Mouse (Mus musculus) cerebellum, adult 18-20 months (tissue): Measurements from ENCODE around the gene Gm10719.
A peak's percentile ranks its signal among the peaks of the same experiment; 100 is the strongest.
"Not testable (repeated sequence)": the region's sequence is repeated elsewhere in the genome, so short reads cannot be mapped to it uniquely, and the experiment has no call there.

Experiments used
- DNase-seq, 2 experiments: peaks; one replicate each; pipeline ENCODE4 v3.0.0; 2021

Gene Gm10719

DNA sequence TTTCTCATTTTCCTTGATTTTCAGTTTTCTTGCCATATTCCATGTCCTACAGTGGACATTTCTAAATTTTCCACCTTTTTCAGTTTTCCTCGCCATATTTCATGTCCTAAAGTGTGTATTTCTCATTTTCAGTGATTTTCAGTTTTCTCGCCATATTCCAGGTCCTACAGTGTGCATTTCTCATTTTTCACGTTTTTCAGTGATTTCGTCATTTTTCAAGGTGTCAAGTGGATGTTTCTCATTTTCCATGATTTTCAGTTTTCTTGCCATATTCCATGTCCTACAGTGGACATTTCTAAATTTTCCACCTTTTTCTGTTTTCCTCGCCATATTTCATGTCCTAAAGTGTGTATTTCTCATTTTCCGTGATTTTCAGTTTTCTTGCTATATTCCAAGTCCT lies 8.4 kb downstream of the Gm10719 start:
- peak; percentile 13 to 54 for DNase-seq

- DNase-seq = not testable (repeated sequence)
Measured at GRCm38 (mm10) chr9:3026136-3026535, 8.9 kb downstream of the Gm10719 start.

GRCm38 (mm10) chr9:3026741-3027140 lies 9.5 kb downstream of the Gm10719 start:
- not testable (repeated sequence) for DNase-seq

- not testable (repeated sequence) for DNase-seq
Measured at GRCm38 (mm10) chr9:3027200-3027599, 10.0 kb downstream of the Gm10719 start.

DNA sequence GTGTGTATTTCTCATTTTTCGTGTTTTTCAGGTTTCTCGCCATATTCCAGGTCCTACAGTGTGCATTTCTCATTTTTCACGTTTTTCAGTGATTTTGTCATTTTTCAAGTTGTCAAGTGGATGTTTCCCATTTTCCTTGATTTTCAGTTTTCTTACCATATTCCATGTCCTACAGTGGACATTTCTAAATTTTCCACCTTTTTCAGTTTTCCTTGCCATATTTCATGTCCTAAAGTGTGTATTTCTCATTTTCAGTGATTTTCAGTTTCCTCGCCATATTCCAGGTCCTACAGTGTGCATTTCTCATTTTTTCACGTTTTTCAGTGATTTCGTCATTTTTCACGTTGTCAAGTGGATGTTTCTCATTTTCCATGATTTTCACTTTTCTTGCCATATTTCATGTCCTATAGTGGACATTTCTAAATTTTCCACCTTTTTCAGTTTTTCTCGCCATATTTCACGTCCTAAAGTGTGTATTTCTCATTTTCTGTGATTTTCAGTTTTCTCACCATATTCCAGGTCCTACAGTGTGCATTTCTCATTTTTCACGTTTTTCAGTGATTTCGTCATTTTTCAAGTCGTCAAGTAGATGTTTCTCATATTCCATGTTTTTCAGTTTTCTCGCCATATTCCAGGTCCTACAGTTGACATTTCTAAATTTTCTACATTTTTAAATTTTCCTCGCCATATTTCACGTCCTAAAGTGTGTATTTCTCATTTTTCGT lies 12.2 kb downstream of the Gm10719 start:
- DNase-seq = peak; percentile 1 to 7

DNA sequence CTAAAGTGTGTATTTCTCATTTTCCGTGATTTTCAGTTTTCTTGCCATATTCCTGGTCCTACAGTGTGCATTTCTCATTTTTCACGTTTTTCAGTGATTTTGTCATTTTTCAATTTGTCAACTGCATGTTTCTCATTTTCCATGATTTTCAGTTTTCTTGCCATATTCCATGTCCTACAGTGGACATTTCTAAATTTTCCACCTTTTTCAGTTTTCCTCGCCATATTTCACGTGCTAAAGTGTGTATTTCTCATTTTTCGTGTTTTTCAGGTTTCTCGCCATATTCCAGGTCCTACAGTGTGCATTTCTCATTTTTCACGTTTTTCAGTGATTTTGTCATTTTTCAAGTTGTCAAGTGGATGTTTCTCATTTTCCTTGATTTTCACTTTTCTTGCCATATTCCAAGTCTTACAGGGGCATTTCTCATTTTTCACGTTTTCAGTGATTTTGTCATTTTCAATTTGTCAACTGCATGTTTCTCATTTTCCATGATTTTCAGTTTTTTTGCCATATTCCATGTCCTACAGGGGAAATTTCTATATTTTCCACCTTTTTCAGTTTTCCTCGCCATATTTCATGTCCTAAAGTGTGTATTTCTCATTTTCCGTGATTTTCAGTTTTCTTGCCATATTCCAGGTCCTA lies 13.6 kb downstream of the Gm10719 start:
- DNase-seq = not testable (repeated sequence)

- DNase-seq = not testable (repeated sequence)
Measured at GRCm38 (mm10) chr9:3034299-3034698, 17.1 kb downstream of the Gm10719 start, which contains the start of gene Gm17535. TSS of gene Gm17535 (plus strand) at chr9:3034599.

DNA sequence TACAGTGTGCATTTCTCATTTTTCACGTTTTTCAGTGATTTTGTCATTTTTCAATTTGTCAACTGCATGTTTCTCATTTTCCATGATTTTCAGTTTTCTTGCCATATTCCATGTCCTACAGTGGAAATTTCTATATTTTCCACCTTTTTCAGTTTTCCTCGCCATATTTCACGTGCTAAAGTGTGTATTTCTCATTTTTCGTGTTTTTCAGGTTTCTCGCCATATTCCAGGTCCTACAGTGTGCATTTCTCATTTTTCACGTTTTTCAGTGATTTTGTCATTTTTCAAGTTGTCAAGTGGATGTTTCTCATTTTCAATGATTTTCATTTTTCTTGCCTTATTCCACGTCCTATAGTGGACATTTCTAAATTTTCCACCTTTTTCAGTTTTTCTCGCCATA lies 19.4 kb downstream of the Gm10719 start, which contains the start of gene Gm10715:
Gene Gm10715, plus strand, starts transcription at position 301 of the 400 bp plus-strand sequence.
- DNase-seq = not testable (repeated sequence)

DNA sequence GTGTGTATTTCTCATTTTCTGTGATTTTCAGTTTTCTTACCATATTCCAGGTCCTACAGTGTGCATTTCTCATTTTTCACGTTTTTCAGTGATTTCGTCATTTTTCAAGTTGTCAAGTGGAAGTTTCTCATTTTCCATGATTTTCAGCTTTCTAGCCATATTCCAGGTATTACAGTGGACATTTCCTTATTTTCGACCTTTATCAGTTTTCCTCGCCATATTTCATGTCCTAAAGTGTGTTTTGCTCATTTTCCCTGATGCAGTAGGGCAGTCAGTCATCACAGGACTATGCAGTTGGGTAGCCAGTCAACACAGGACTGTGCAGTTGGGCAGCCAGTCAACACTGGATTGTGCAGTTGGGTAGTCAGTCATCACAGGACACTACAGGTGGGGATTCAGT lies 21.0 kb downstream of the Gm10719 start:
- DNase-seq = not testable (repeated sequence)
